Mouse (Mus musculus): ENCODE data around the gene 4930430A15Rik.

Gene 4930430A15Rik

DNA sequence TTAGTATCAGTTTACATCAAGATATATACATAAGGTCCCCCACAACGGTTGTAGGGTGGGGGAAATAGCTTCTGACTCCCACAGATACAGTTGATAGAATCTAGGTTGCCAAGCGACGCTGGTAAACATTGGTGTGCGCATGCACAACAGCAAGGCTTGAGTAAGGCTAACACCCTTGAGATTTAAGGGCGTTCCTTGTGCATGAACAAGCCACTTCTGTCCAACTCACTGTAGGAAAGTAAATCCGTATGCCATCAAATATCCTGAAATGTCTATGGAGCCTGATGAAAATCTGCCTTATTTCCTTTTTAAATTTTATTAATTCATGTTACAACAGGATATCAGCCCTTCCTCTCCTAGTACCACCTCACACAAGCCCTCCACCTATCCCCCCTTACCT lies at the start of gene 4930430A15Rik:
Gene 4930430A15Rik, minus strand, starts transcription at position 101 of the 400 bp plus-strand sequence.
- in situ Hi-C loops (cut with MboI; ENCODE audit: unreplicated experiment in 2 of 2): no loop called here

DNA sequence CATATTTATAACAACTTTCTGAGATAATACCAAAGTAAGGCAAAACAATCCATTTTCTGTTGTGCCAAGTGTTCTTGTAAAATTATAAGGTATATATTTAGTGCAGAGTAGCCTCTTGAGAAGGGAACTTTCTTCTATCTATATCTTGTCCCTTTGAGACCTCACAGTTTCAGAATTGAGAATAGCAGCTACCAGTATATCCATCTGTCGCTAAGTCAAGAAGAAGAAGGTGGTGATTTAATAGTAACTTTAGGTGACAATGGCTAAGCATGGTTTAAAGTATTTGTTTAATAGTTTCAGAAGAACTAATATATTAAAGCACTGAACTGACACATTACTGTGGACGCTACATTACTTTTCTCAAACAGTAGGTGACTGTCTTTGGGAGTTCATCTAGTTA lies 44.6 kb upstream of the 4930430A15Rik start, which contains the start of gene Olfr1277:
Gene Olfr1277, minus strand, starts transcription at position 101 of the 400 bp plus-strand sequence.
- in situ Hi-C loops (cut with MboI; ENCODE audit: unreplicated experiment in 2 of 2): no loop called here

DNA sequence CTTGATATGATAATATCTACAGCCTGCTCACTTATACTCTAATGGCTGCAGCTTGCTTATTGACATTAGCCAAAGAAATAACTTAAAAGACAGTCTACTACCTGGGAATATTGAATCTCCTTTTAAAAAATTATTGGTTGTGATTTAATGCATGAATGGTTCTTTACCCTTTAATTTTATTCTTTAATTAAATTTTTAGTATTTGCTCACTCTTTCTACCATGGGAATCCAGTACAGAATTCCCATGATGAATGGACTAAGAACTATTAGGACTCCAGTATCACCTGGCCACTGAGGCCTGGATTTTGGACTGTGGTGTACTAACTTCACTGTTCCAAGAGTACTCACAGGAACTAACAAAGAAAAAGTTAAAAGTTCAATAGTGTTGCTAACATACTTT lies 24.8 kb upstream of the 4930430A15Rik start, which contains the start of gene Olfr1276:
Gene Olfr1276, plus strand, starts transcription at position 301 of the 400 bp plus-strand sequence.
- in situ Hi-C loops (cut with MboI; ENCODE audit: unreplicated experiment in 2 of 2): no loop called here

GRCm38 (mm10) chr2:111235186-111235585 lies 5.8 kb upstream of the 4930430A15Rik start, which contains the start of gene Olfr1275:
Gene Olfr1275 (minus strand): TSS chr2:111235286.
- in situ Hi-C loops (cut with MboI; ENCODE audit: unreplicated experiment in 2 of 2): no loop called here

- in situ Hi-C loops (cut with MboI; ENCODE audit: unreplicated experiment in 2 of 2): no loop called here
Observed at GRCm38 (mm10) chr2:111182068-111182467, 47.3 kb downstream of the 4930430A15Rik start.

GRCm38 (mm10) chr2:111152836-111153235 lies 76.6 kb downstream of the 4930430A15Rik start, which contains the start of gene Gm15130:
Gene Gm15130 (minus strand): TSS chr2:111152936.
- in situ Hi-C loops (cut with MboI; ENCODE audit: unreplicated experiment in 2 of 2): no loop called here

- in situ Hi-C loops (cut with MboI; ENCODE audit: unreplicated experiment in 2 of 2): no loop called here
Observed at GRCm38 (mm10) chr2:111135739-111136138, 93.7 kb downstream of the 4930430A15Rik start.

All from v-Abl transformed pro-B cells (cell line).